Mouse (Mus musculus): ENCODE results near the gene Dync1i1. TPM values are rescaled to one million over a fixed set of nuclear protein-coding genes. Genes with fewer than 3 reads are reported as not detected.

Dync1i1 gene
- total and polyA plus RNA-seq, 3 experiments: not detected

GRCm38 (mm10) chr6:5795314-5795713 lies 69.9 kb downstream of the Dync1i1 start:
- Histone ChIP-seq H3K9ac (ENCODE audit: control insufficient read depth, low read depth, low read length, poor library complexity, severe bottlenecking) (no peak overlapping the region), H3K4me1 (ENCODE audit: control insufficient read depth in 1 of 2, insufficient read depth in 2 of 2, low read length in 2 of 2) (no peaks in the 10 kb centered on the region), H3K9me3 (replicated peaks; ENCODE audit: insufficient read depth, low read length) (no peaks in the 10 kb centered on the region), H3K4me3 (ENCODE audit: control insufficient read depth in 1 of 2, insufficient read depth in 1 of 2, low read depth in 2 of 2, low read length in 2 of 2) (no peak overlapping the region), H3K27ac (ENCODE audit: control insufficient read depth, low read depth, low read length) (no peak overlapping the region), H3K79me2 (ENCODE audit: control insufficient read depth, insufficient read depth, low read length, poor library complexity) (no peaks in the 10 kb centered on the region), H3K36me3 (ENCODE audit: control insufficient read depth in 1 of 2, insufficient read depth in 2 of 2, low read length in 2 of 2) (no peaks in the 10 kb centered on the region), H3K27me3 (ENCODE audit: control insufficient read depth in 1 of 2, insufficient read depth in 2 of 2, low read length in 2 of 2) (no peaks in the 10 kb centered on the region)
- TF ChIP-seq POLR2AphosphoS2 (IDR thresholded peaks at IDR 0.05; ENCODE audit: low read length): no peak
- no peak for TF ChIP-seq EP300 (IDR thresholded peaks at IDR 0.05; ENCODE audit: low read depth in 1 of 2, low read length in 2 of 2)
- no peak for TF ChIP-seq KAT2A (conservative IDR thresholded peaks at IDR 0.05; ENCODE audit: low read depth, low read length)
- no peak for TF ChIP-seq NELFE (IDR thresholded peaks at IDR 0.05; ENCODE audit: low read depth, low read length)
- TF ChIP-seq SMC3 (IDR thresholded peaks at IDR 0.05; ENCODE audit: low read depth, low read length): no peak
- TF ChIP-seq TCF12 (IDR thresholded peaks at IDR 0.05; ENCODE audit: low read depth, low read length): no peak
- TF ChIP-seq E2F4 (IDR thresholded peaks at IDR 0.05; ENCODE audit: borderline replicate concordance, low read depth, low read length): no peak
- TF ChIP-seq CHD2 (IDR thresholded peaks at IDR 0.05; ENCODE audit: low read length): no peak
- no peak for TF ChIP-seq TAL1 (IDR thresholded peaks at IDR 0.05; ENCODE audit: low read length)
- no peak for TF ChIP-seq RAD21 (IDR thresholded peaks at IDR 0.05; ENCODE audit: low read depth, low read length)
- no peak for TF ChIP-seq MYB (IDR thresholded peaks at IDR 0.05; ENCODE audit: low read depth, low read length)
- no peak for TF ChIP-seq TBP (IDR thresholded peaks at IDR 0.05; ENCODE audit: low read depth, low read length)
- no peak for TF ChIP-seq USF2 (IDR thresholded peaks at IDR 0.05; ENCODE audit: borderline replicate concordance in 1 of 2, insufficient read depth in 1 of 2, low read depth in 1 of 2, low read length in 2 of 2)
- no peak for TF ChIP-seq POLR2AphosphoS5 (IDR thresholded peaks at IDR 0.05; ENCODE audit: borderline replicate concordance, low read depth, low read length)
- DNase-seq (ENCODE audit: low read depth, low spot score): no peak

GRCm38 (mm10) chr6:5802124-5802839 lies 76.8 kb downstream of the Dync1i1 start:
- Histone ChIP-seq H3K36me3 (ENCODE audit: control insufficient read depth in 1 of 2, insufficient read depth in 2 of 2, low read length in 2 of 2) (no peaks in the 10 kb centered on the region), H3K9me3 (replicated peaks; ENCODE audit: insufficient read depth, low read length) (no peaks in the 10 kb centered on the region), H3K4me3 (ENCODE audit: control insufficient read depth in 1 of 2, insufficient read depth in 1 of 2, low read depth in 2 of 2, low read length in 2 of 2) (no peak overlapping the region), H3K27me3 (ENCODE audit: control insufficient read depth in 1 of 2, insufficient read depth in 2 of 2, low read length in 2 of 2) (no peaks in the 10 kb centered on the region), H3K27ac (ENCODE audit: control insufficient read depth, low read depth, low read length) (no peak overlapping the region), H3K4me1 (ENCODE audit: control insufficient read depth in 1 of 2, insufficient read depth in 2 of 2, low read length in 2 of 2) (no peaks in the 10 kb centered on the region), H3K9ac (ENCODE audit: control insufficient read depth, low read depth, low read length, poor library complexity, severe bottlenecking) (no peak overlapping the region), H3K79me2 (ENCODE audit: control insufficient read depth, insufficient read depth, low read length, poor library complexity) (no peaks in the 10 kb centered on the region)
- DNase-seq (ENCODE audit: low read depth, low spot score): peak; percentile 33
- TF ChIP-seq TCF12 (IDR thresholded peaks at IDR 0.05; ENCODE audit: low read depth, low read length) (no peak), USF1 (IDR thresholded peaks at IDR 0.05; ENCODE audit: low read depth, low read length) (no peak), GABPA (IDR thresholded peaks at IDR 0.05; ENCODE audit: low read depth, low read length) (no peak), CTCF (IDR thresholded peaks at IDR 0.05 in 2 of 3, conservative IDR thresholded peaks at IDR 0.05 in 1 of 3; ENCODE audit: control insufficient read depth in 1 of 3, insufficient read depth in 1 of 3, low read depth in 2 of 3, low read length in 3 of 3, poor library complexity in 1 of 3, severe bottlenecking in 1 of 3) (peak in 2 of 3 experiments; percentile 28 to 64; a peak in 4 of 6 replicates), RAD21 (IDR thresholded peaks at IDR 0.05; ENCODE audit: low read depth, low read length) (peak; percentile 57), SMC3 (IDR thresholded peaks at IDR 0.05; ENCODE audit: low read depth, low read length) (peak; percentile 62), ZC3H11A (IDR thresholded peaks at IDR 0.05; ENCODE audit: low read depth, low read length) (peak; percentile 13; the same call in 1 of the 2 replicates)
